Mouse (Mus musculus) liver, adult 2 months (tissue): Measurements from ENCODE around the gene Hoxb13. TPM values are rescaled to one million over a fixed set of nuclear protein-coding genes. Genes with fewer than 3 reads are reported as not detected.

Source experiments
- DNase-seq: peaks from one replicate; pipeline ENCODE4 v3.0.0-alpha.2; 2011; ENCODE audit warnings: low read depth, low spot score; ENCODE audit errors: extremely low read depth
- H3K27ac ChIP-seq: fragments of 200-500 bp; replicated peaks from 2 replicates; pipeline ENCODE4 v1.5.1; 2012; ENCODE audit warnings: low read depth, mild to moderate bottlenecking, control low read depth, inconsistent platforms, low read length; ENCODE audit not compliant: insufficient read depth
- H3K27me3 ChIP-seq: fragments of 200-500 bp; 2 replicates; pipeline ENCODE4 v1.6.1; 2012; ENCODE audit warnings: mild to moderate bottlenecking, moderate library complexity, low read length, inconsistent platforms; ENCODE audit not compliant: control insufficient read depth, insufficient read depth
- H3K36me3 ChIP-seq: fragments of 200-500 bp; 2 replicates; pipeline ENCODE4 v1.6.1; 2012; ENCODE audit warnings: low read length, inconsistent platforms; ENCODE audit not compliant: control insufficient read depth, insufficient read depth
- H3K4me1 ChIP-seq: fragments of 200-500 bp; 2 replicates; pipeline ENCODE4 v1.6.1; 2011; ENCODE audit warnings: low read length; ENCODE audit not compliant: control insufficient read depth, insufficient read depth
- H3K4me3 ChIP-seq: fragments of 200-500 bp; 2 replicates; pipeline ENCODE4 v1.5.1; 2011; ENCODE audit warnings: low read depth, mild to moderate bottlenecking, control low read depth, low read length, moderate library complexity; ENCODE audit not compliant: insufficient read depth
- H3K79me2 ChIP-seq: fragments of 200-500 bp; 2 replicates; pipeline ENCODE4 v1.6.1; 2012; ENCODE audit warnings: inconsistent platforms, mild to moderate bottlenecking, low read length, moderate library complexity; ENCODE audit not compliant: control insufficient read depth, insufficient read depth
- H3K9ac ChIP-seq: fragments of 200-500 bp; 2 replicates; pipeline ENCODE4 v1.6.1; 2012; ENCODE audit warnings: low read depth, mild to moderate bottlenecking, control low read depth, inconsistent platforms, low read length
- CTCF ChIP-seq: fragments of 200-500 bp; IDR thresholded peaks from 2 replicates; pipeline ENCODE4 v1.5.1; 2011; ENCODE audit warnings: low read depth, low read length, control low read depth
- POLR2A ChIP-seq: fragments of 200-500 bp; IDR thresholded peaks from 2 replicates; pipeline ENCODE4 v1.6.1; 2011; ENCODE audit warnings: low read length, control low read depth; ENCODE audit not compliant: insufficient read depth; ENCODE audit errors: extremely low read depth
- WGBS: fragments of 180-500 bp; shearing (Covaris S2); methylation state at CpG from one replicate; pipeline ENCODE4 v1.1.7; 2018; 5-methylcytosine and 5-hydroxymethylcytosine counted together
- polyA plus RNA-seq: library from polyadenylated mRNA; depleted of rRNA; stranded (reverse); fragments of >200 nt; gene quantifications from 2 replicates; pipeline ENCODE4 v1.2.3, GENCODE M21; 2012; rRNA removed
- total RNA-seq: library from RNA; depleted of rRNA; stranded (reverse); fragments of >200 nt; gene quantifications from 2 replicates; pipeline ENCODE4 v1.2.3, GENCODE M21; 2014; rRNA removed

Gene Hoxb13
- not detected in 2 replicates for total RNA-seq
- polyA plus RNA-seq, result 0.05 TPM in 1 of 2 replicates, not detected in the other

- 4% methylated on average over 35 of the region's 35 CpGs for WGBS
- Histone ChIP-seq H3K4me3 (no peak within 1 kb of the TSS), H3K9ac (no peak within 1 kb of the TSS), H3K27me3 (peaks cover 22% of the 10 kb centered on the region), H3K36me3 (no peaks in the 10 kb centered on the region), H3K27ac (no peak within 1 kb of the TSS), H3K4me1 (no peaks in the 10 kb centered on the region), H3K79me2 (no peaks in the 10 kb centered on the region)
- no peak for DNase-seq
- TF ChIP-seq POLR2A, result no peak
- TF ChIP-seq CTCF, result no peak
These were observed at the start of gene Hoxb13 for GRCm38 (mm10) chr11:96193521-96194400. Gene Hoxb13 (plus strand): TSS chr11:96194316.

- no peak overlapping the region for H3K9ac ChIP-seq
- no peak overlapping the region for H3K4me3 ChIP-seq
- H3K79me2 ChIP-seq, result no peaks in the 10 kb centered on the region
- no peaks in the 10 kb centered on the region for H3K36me3 ChIP-seq
- H3K27ac ChIP-seq, result no peak overlapping the region
- no peaks in the 10 kb centered on the region for H3K4me1 ChIP-seq
- TF ChIP-seq CTCF, result peak; percentile 88
- TF ChIP-seq POLR2A, result no peak
- H3K27me3 ChIP-seq, result no peaks in the 10 kb centered on the region
- WGBS, result 3% methylated on average over 15 of the region's 15 CpGs
- DNase-seq, result peak; percentile 41
These were observed 48.4 kb upstream of the Hoxb13 start for GRCm38 (mm10) chr11:96145622-96146270.

- DNase-seq, result no peak
- H3K36me3 ChIP-seq, result no peaks in the 10 kb centered on the region
- TF ChIP-seq POLR2A (no peak), CTCF (no peak)
- 57% methylated on average over 6 of the region's 6 CpGs for WGBS
- no peaks in the 10 kb centered on the region for H3K4me1 ChIP-seq
- no peaks in the 10 kb centered on the region for H3K79me2 ChIP-seq
- H3K9ac ChIP-seq, result no peak overlapping the region
- H3K27me3 ChIP-seq, result peaks cover 2% of the 10 kb centered on the region; the same call in 1 of the 2 replicates
- H3K27ac ChIP-seq, result no peak overlapping the region
- H3K4me3 ChIP-seq, result no peak overlapping the region
These were observed 46.6 kb upstream of the Hoxb13 start for GRCm38 (mm10) chr11:96147471-96147870.

- Histone ChIP-seq H3K27me3 (peaks cover 9% of the 10 kb centered on the region), H3K4me1 (no peaks in the 10 kb centered on the region), H3K9ac (no peak overlapping the region), H3K4me3 (no peak overlapping the region), H3K79me2 (no peaks in the 10 kb centered on the region), H3K36me3 (no peaks in the 10 kb centered on the region), H3K27ac (no peak overlapping the region)
- 14% methylated on average over 12 of the region's 12 CpGs for WGBS
- DNase-seq, result no peak
- no peak for TF ChIP-seq CTCF
These were observed 29.3 kb upstream of the Hoxb13 start for GRCm38 (mm10) chr11:96164769-96165168.

GRCm38 (mm10) chr11:96168125-96168524 lies 26.0 kb upstream of the Hoxb13 start:
- Histone ChIP-seq H3K27me3 (peaks cover 21% of the 10 kb centered on the region), H3K4me3 (no peak overlapping the region), H3K9ac (no peak overlapping the region), H3K36me3 (no peaks in the 10 kb centered on the region), H3K4me1 (no peaks in the 10 kb centered on the region), H3K79me2 (no peaks in the 10 kb centered on the region), H3K27ac (no peak overlapping the region)
- no peak for DNase-seq
- TF ChIP-seq CTCF (no peak), POLR2A (no peak)
- 49% methylated on average over 9 of the region's 9 CpGs for WGBS

GRCm38 (mm10) chr11:96169016-96169415 lies 25.1 kb upstream of the Hoxb13 start:
- peaks cover 27% of the 10 kb centered on the region for H3K27me3 ChIP-seq

More at GRCm38 (mm10) chr11:96169016-96169415, 25.1 kb upstream of the Hoxb13 start:
- no peak overlapping the region for H3K9ac ChIP-seq
- H3K4me3 ChIP-seq, result no peak overlapping the region
- H3K79me2 ChIP-seq, result no peaks in the 10 kb centered on the region
- DNase-seq, result peak; percentile 5
- TF ChIP-seq CTCF (no peak), POLR2A (no peak)
- H3K4me1 ChIP-seq, result no peaks in the 10 kb centered on the region
- no peak overlapping the region for H3K27ac ChIP-seq
- no peaks in the 10 kb centered on the region for H3K36me3 ChIP-seq
- 14% methylated on average over 7 of the region's 7 CpGs for WGBS
